Mouse (Mus musculus) naive thymus-derived CD4-positive, alpha-beta T cell, adult 2 months (primary cell): Measurements from ENCODE around the gene Strn4.

Experiments used
- DNase-seq: peaks from one replicate; pipeline ENCODE4 v3.0.0-alpha.2; 2011; ENCODE audit warnings: low read depth

The Strn4 gene

DNA sequence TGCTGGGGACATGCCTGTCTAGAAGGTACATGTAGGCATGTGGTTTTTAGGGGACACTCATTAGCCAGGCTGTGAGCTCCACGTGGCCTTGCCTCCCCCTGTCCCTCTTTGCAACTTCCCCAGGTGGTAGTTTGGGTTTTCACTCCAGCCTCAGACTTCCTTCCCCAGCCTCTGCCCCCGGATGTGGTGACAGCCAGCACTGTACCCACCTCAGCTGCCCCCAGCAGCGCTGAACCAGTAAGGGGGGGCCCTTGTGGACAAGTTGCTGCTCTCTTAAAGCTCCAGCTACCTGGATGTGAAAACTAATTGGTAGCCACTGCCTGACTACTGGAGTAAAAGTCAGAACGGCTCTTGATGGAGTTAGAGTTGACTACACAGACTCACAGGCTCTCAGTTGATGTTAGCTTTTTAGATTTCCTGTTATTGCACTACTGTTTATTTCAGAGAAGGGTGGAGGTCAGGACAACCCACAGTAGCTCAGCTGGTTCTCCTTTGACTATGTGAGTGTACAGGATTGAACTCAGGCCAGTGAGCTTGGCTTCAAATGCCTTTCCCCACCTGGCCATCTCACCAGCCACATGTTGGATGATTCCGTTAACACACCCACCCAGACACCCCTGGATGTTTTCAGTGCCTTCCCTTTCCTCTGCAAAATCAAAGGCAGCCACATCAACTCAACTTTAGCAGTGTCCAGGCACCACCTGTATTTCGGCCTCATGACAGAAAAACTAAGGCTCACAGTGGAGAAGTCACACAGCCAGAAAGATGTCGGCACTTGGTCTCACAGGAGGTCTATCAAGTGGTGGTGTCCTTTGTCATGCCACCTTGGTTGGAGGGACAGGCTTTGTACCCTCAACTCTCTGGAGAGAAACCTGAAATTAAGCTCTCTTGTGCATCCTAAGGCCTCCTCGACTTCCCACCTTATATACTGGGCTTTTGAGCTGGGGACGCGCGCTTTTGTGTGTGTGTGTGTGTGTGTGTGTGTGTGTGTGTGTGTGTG lies 26.2 kb downstream of the Strn4 start:
- peak; percentile 77 for DNase-seq

GRCm38 (mm10) chr7:16842645-16843063 lies 27.0 kb downstream of the Strn4 start, which contains the start of gene Prkd2:
Gene Prkd2 (plus strand): TSS chr7:16842902.
- DNase-seq: peak; percentile 85

DNA sequence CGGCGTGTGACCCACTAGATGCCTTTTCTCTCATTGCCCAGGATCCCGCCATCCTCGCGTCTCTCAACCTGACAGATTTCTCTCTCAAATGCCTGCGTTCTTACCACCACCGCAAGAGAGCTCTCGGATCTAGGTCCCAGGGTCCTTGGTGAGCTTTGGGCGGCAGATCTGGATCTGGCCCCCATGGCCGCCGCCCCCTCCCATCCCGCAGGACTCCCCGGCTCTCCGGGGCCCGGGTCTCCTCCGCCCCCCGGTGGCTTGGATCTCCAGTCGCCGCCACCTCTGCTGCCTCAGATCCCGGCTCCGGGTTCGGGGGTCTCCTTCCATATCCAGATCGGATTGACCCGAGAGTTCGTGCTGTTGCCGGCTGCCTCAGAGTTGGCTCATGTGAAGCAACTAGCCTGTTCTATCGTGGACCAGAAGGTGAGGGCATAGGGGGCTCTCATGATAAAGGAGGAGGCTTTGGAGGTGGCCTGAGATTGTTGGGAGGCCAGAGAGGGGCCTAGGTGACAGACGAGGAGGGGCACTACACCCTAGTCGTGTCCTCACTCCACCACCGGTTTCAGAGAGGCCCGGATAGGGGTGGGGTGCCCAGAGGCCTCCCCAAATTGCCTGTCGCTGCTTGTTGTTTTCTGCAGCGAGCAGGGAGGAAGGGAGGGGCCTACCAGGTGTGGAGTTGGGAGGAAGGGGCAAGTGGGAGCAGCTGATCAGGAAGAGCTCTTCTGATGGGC lies 27.9 kb downstream of the Strn4 start:
- DNase-seq: peak; percentile 57

DNA sequence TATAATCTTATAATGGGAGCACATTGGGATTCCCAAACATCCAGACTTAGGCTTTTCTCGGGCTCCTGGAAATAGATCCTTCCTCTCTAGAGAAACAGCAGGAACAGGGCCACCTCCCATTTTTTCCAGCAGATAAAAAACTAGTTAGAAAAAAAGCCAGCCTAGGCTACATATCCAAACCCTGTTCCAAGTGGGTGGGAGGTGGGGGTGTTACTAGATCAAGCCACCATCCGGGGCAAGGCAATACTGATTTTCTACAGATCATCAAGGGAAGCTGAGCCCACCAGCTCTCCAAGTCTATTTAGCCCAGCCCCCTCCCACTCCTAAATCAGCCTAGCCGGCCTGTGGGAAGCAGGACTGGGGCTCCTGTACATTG lies 29.0 kb downstream of the Strn4 start:
- DNase-seq: no peak

- DNase-seq: peak; percentile 65
Observed at GRCm38 (mm10) chr7:16845072-16845819, 29.6 kb downstream of the Strn4 start.

DNA sequence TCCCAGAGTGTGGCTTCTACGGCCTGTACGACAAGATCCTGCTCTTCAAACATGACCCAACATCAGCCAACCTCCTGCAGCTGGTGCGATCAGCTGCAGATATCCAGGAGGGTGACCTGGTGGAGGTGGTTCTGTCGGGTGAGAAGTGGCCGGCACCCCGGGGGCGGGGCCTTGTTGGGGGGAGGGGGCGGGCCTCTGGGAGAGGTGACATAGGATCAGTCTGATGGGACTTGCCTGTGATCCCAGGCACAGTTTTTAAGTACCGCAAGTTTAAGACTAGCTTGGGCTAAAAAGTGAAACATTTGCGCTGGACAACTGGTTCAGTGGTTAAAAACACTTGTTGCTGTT lies 30.1 kb downstream of the Strn4 start:
- no peak for DNase-seq

GRCm38 (mm10) chr7:16846775-16847174 lies 31.1 kb downstream of the Strn4 start:
- DNase-seq: no peak

DNA sequence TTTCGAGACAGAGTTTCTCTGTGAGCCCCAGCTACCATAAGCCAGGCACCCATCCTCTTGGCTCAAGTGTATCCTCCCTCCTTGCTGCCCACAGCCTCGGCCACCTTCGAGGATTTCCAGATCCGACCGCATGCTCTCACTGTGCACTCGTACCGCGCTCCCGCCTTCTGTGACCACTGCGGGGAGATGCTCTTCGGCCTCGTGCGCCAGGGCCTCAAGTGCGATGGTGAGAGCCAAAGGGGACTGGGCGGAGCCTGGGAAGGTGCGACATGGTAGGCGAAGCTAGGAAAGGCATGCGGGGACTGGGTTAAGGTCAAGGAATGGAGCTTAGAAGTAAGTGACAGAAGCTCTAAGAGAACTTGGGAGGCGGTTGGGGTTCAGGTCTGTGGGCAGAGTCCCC lies 31.8 kb downstream of the Strn4 start:
- no peak for DNase-seq

DNA sequence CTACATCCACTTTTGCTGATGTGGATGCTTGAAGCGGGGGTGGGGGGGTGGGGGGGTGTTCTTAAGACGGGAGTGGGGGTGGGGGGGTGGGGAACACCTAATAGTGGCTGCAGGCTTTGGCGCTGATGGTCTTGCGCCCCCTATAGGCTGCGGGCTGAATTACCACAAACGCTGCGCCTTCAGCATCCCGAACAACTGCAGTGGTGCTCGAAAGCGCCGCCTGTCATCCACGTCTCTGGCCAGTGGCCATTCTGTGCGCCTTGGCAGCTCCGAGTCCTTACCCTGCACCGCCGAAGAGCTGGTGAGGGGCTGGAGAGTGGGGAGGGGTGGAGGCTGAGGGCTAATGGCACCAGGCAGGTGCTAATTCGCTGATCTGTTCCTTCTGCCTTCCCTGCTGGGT lies 32.9 kb downstream of the Strn4 start:
- peak; percentile 73 for DNase-seq

DNA sequence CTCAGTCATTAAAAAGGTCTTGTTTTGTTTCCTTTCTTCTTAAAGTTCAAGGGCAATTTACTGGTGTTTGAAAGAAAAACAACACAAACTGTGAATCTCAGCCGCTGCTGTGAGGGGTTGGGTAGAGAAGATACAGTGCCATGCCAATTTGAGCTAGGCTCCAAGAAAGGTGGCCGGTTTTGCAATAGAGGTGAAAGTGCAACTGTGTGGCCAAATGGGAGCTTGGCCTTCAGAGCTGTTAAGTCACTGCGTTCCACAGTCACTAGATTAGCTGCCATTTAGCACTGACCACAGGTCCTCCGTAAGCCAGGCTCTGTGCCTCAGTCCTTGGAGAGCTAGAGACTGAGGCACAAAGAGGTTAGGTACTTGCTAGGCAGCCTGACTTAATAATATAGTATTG lies 35.9 kb downstream of the Strn4 start:
- DNase-seq: no peak

DNA sequence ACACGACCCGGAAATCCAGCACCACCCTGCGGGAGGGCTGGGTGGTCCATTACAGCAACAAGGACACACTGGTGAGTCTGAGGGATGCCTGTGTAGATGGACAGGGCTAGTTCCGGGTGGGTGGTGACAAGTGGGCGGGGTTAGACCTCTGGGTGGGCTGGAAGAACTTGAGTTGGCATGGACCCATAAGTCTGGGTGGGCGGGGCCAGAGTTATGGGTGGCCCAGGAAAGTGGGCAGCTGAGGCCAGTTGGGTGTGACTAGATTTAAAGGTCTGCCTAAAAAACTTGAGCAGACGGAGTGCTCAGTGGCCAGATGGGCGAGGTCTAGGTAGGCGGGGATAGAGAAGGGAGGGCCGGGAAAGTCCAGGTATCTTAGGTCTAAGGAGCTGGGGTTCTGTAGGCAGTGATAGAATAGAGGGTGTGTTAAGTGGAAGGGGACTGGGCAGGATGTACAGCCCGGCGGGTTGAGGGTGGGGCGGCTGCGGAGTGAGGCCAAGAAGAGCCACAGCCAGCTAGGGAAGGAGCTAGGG lies 37.7 kb downstream of the Strn4 start:
- no peak for DNase-seq

DNA sequence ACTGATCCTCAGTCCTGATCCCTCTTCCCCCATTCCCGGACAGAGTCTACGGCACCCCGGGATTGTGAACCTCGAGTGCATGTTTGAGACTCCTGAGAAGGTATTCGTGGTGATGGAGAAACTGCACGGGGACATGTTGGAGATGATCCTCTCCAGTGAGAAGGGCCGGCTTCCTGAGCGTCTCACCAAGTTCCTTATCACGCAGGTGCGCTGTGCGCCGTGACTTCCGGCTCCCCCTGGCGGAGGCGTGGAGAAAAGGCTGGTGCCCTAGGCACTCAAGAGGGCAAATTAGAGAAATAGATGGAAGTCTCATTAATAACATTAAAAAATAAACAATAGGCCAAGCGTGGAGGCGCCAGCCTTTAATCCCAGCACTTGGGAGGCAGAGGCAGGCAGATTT lies 42.6 kb downstream of the Strn4 start:
- DNase-seq: peak; percentile 77

DNA sequence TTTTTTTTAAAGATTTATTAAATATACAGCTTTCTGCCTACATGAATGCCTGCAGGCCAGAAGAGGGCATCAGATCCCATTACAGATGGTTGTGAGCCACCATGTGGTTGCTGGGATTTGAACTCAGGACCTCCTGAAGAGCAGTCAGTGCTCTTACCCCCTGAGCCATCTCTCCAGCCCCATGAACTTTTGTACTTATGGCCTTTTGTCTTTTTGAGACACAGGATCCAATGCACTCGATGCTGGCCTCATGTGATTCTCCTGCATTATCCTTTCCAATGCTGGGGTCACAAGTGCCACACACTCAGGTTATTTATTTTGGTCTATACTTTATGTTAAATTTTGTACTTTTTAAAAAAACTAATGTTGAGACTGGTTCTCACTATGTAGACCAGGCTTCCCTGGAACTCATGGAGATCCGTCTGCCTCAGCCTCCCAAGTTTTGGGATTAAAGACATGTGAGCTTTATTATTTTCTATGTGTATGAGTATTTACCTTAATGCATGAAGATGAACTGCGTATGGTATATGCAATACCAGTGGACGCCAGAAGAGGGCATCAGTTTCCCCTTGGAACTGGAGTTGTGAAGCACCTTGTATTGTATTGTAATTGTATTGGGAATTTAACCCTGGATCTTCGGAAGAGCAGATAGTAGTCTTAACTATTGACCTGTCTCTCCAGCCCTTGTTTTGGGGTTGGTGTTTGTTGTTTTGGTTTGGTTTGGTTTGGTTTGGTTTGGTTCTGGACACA lies 44.4 kb downstream of the Strn4 start:
- peak; percentile 86 for DNase-seq

DNA sequence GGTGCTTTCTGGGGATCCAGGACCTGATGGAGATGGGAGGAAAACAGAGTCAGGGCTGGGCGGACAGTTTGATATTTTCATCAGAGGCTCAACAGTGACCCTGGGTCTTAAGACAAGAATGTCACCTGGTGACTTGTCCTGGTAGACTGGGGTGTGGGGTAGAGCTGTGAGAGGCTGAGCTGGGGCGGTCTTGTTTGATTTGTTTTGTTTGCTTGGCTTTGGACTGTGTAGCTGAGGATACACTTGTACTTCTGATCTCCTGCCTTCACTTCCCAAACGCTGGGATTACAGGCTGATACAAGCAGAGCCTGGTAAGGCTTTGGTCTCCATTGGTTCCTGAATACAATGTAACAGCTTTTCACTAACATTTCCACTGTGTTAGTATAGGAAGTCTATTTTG lies 51.8 kb downstream of the Strn4 start:
- DNase-seq: no peak

DNA sequence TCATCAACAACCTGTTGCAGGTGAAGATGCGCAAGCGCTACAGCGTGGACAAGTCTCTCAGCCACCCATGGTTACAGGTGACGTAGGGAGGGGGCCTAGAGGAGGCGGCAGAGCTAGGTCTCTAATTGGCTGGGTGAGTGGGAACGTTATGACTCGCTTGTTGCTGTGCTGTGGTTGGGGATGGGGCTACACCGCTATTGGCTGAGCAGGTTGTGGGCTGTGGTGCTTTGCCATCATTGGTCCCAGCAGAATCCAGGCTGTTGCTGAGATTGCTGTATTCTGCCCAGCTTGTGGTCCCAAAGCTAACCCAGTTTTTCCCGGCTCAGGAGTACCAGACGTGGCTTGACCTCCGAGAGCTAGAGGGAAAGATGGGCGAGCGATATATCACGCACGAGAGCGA lies 53.8 kb downstream of the Strn4 start:
- DNase-seq: no peak

- no peak for DNase-seq
Observed at GRCm38 (mm10) chr7:16871600-16871999, 55.9 kb downstream of the Strn4 start.

DNA sequence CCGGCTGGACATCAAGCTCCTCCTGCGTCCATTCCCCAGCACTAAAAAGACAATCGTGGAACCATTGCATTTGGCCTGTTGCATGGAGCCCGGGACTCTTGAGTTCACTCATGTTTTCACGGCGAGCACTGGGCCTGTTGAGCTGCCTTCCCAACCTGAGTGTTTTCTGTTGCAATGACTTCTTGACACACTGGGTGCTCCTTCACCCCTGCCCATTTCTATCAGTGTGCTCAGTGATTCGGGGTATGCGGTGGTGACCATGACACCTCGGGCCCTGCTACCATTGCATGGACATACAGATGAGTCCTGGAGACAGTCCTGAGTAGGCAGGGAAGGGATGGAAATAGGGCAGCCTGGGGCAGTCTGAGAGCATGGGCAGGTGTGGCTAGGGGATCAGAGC lies 56.8 kb downstream of the Strn4 start:
- DNase-seq: no peak

- no peak for DNase-seq
Observed at GRCm38 (mm10) chr7:16873392-16873791, 57.7 kb downstream of the Strn4 start.

DNA sequence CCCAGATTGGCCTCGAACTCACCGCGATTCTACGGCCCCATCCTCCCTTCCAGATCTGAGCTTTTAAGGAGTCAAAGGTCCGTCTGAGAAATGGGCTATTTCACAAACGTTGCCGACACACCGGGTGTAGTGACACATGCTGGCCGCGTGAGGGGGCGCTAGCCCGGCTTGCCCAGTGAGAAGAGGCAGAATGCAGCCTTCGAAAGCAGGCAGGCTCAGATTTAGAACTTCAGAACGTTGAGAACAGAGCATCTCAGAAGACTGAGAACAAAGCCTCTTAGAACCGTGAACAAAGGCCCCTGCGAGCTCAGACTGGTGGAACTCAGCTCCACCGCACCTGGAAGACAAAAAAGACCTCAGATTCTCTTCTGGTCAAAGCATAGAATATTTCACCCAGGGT lies 58.5 kb downstream of the Strn4 start:
- peak; percentile 91 for DNase-seq

- DNase-seq: peak; percentile 97
Observed at GRCm38 (mm10) chr7:16874756-16875309, 59.1 kb downstream of the Strn4 start.

DNA sequence AGATGAGACGGTGACA lies 59.4 kb downstream of the Strn4 start, which contains the start of gene Dact3:
Dact3 (plus strand) TSS at position 8 of the 16 bp plus-strand sequence.
- DNase-seq: no peak

DNA sequence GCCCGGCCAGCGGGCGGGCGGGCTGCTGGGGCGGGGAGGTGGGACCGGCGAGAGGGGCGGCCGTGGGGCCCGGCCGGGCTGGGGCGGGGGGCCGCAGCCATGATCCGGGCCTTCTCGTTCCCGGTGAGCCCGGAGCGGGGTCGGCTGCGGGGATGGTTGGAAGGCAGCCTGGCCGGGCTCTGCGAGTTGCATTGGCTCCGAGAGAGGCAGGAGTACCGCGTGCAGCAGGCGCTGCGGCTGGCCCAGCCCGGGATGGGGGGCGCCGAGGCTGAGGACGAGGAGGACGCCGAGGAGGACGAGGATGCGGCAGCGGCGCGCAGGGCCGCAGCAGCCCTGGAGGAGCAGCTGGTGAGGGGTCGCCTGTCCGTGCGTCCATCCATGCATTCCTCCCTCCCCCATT lies 59.6 kb downstream of the Strn4 start:
- DNase-seq: no peak
